Mouse (Mus musculus) MEL (cell line): ENCODE results near the gene Agbl3. TPM values are rescaled to one million over a fixed set of nuclear protein-coding genes. Genes with fewer than 3 reads are reported as not detected.

Experiments used
- DNase-seq: peaks from one replicate; pipeline ENCODE4 v3.0.0; 2011; ENCODE audit warnings: low read depth, low spot score
- H3K27ac ChIP-seq: 2 replicates; pipeline ENCODE4 v1.5.1; 2012; ENCODE audit warnings: low read depth, mild to moderate bottlenecking, control low read depth, low read length, moderate library complexity; ENCODE audit not compliant: control insufficient read depth
- H3K27me3 ChIP-seq, 2 experiments: fragments of 150-350 bp in 1 of 2; sonication (generic) in 1 of 2; 2 replicates each; pipeline ENCODE4 v1.6.1; 2012; ENCODE audit warnings: low read length in 2 of 2, mild to moderate bottlenecking in 2 of 2, improper control_type of control experiment in 1 of 2, moderate library complexity in 1 of 2; ENCODE audit not compliant: insufficient read depth in 2 of 2, control insufficient read depth in 1 of 2
- H3K36me3 ChIP-seq, 2 experiments: 2 replicates each; pipeline ENCODE4 v1.6.1; 2012 to 2014; ENCODE audit warnings: low read length in 2 of 2, improper control_type of control experiment in 1 of 2, inconsistent platforms in 1 of 2, mild to moderate bottlenecking in 1 of 2; ENCODE audit not compliant: insufficient read depth in 2 of 2, control insufficient read depth in 1 of 2
- H3K4me1 ChIP-seq, 2 experiments: fragments of 150-350 bp in 1 of 2; sonication (generic) in 1 of 2; 2 replicates each; pipeline ENCODE4 v1.6.1; 2012; ENCODE audit warnings: low read length in 2 of 2, improper control_type of control experiment in 1 of 2, mild to moderate bottlenecking in 1 of 2; ENCODE audit not compliant: insufficient read depth in 2 of 2, control insufficient read depth in 1 of 2
- H3K4me3 ChIP-seq, 2 experiments: fragments of 150-350 bp in 1 of 2; sonication (generic) in 1 of 2; 2 replicates each; pipeline ENCODE4 v1.5.1; 2012; ENCODE audit warnings: low read depth in 2 of 2, low read length in 2 of 2, mild to moderate bottlenecking in 2 of 2, moderate library complexity in 2 of 2, control low read depth in 1 of 2, improper control_type of control experiment in 1 of 2; ENCODE audit not compliant: control insufficient read depth in 1 of 2, insufficient read depth in 1 of 2
- H3K79me2 ChIP-seq: 2 replicates; pipeline ENCODE4 v1.6.1; 2012; ENCODE audit warnings: mild to moderate bottlenecking, low read length, moderate library complexity; ENCODE audit not compliant: control insufficient read depth, poor library complexity, insufficient read depth
- H3K9ac ChIP-seq: 2 replicates; pipeline ENCODE4 v1.6.1; 2012; ENCODE audit warnings: low read depth, mild to moderate bottlenecking, control low read depth, low read length, moderate library complexity; ENCODE audit not compliant: control insufficient read depth, poor library complexity, severe bottlenecking
- H3K9me3 ChIP-seq: fragments of 150-350 bp; sonication (generic); replicated peaks from 2 replicates; pipeline ENCODE4 v1.6.1; 2012; ENCODE audit warnings: mild to moderate bottlenecking, low read length, improper control_type of control experiment, moderate library complexity; ENCODE audit not compliant: insufficient read depth
- CHD2 ChIP-seq: IDR thresholded peaks from 2 replicates; pipeline ENCODE4 v1.6.1; 2011; ENCODE audit warnings: low read length, improper control_type of control experiment
- EP300 ChIP-seq, 2 experiments: IDR thresholded peaks; 2 replicates each; pipeline ENCODE4 v1.6.1; 2011; ENCODE audit warnings: improper control_type of control experiment in 2 of 2, low read length in 2 of 2, low read depth in 1 of 2, mild to moderate bottlenecking in 1 of 2
- ETS1 ChIP-seq: IDR thresholded peaks from 2 replicates; pipeline ENCODE4 v1.6.1; 2012; ENCODE audit warnings: low read depth, mild to moderate bottlenecking, inconsistent platforms, low read length, improper control_type of control experiment, moderate library complexity
- HCFC1 ChIP-seq: IDR thresholded peaks from 2 replicates; pipeline ENCODE4 v1.6.1; 2012; ENCODE audit warnings: low read depth, mild to moderate bottlenecking, inconsistent platforms, low read length, improper control_type of control experiment, moderate library complexity
- KAT2A ChIP-seq: conservative IDR thresholded peaks from 2 replicates; pipeline ENCODE4 v1.6.1; 2012; ENCODE audit warnings: low read depth, low read length, improper control_type of control experiment, inconsistent platforms
- MEF2A ChIP-seq: IDR thresholded peaks from 2 replicates; pipeline ENCODE4 v1.6.1; 2014; ENCODE audit warnings: low read depth, mild to moderate bottlenecking, inconsistent platforms, low read length, improper control_type of control experiment; ENCODE audit not compliant: poor library complexity, insufficient replicate concordance, severe bottlenecking; ENCODE audit errors: extremely low read depth
- MXI1 ChIP-seq: IDR thresholded peaks from 2 replicates; pipeline ENCODE4 v1.6.1; 2011; ENCODE audit warnings: mild to moderate bottlenecking, low read depth, low read length, improper control_type of control experiment
- MYC ChIP-seq: IDR thresholded peaks from 2 replicates; pipeline ENCODE4 v1.6.1; 2011; ENCODE audit warnings: low read depth, mild to moderate bottlenecking, low read length, improper control_type of control experiment, moderate library complexity
- NELFE ChIP-seq: IDR thresholded peaks from 2 replicates; pipeline ENCODE4 v1.6.1; 2011; ENCODE audit warnings: low read depth, low read length, improper control_type of control experiment
- NRF1 ChIP-seq: IDR thresholded peaks from 2 replicates; pipeline ENCODE4 v1.6.1; 2014; ENCODE audit warnings: low read depth, mild to moderate bottlenecking, inconsistent platforms, low read length, improper control_type of control experiment, moderate library complexity; ENCODE audit not compliant: poor library complexity, insufficient read depth, severe bottlenecking
- POLR2AphosphoS2 ChIP-seq: IDR thresholded peaks from 2 replicates; pipeline ENCODE4 v1.6.1; 2011; ENCODE audit warnings: low read length, improper control_type of control experiment
- RCOR1 ChIP-seq: IDR thresholded peaks from 2 replicates; pipeline ENCODE4 v1.6.1; 2012; ENCODE audit warnings: low read depth, mild to moderate bottlenecking, inconsistent platforms, low read length, improper control_type of control experiment
- TAL1 ChIP-seq: IDR thresholded peaks from 2 replicates; pipeline ENCODE4 v1.6.1; 2012; ENCODE audit warnings: mild to moderate bottlenecking, inconsistent platforms, low read length, moderate library complexity, mixed read lengths
- TCF12 ChIP-seq: IDR thresholded peaks from 2 replicates; pipeline ENCODE4 v1.6.1; 2014; ENCODE audit warnings: low read depth, mild to moderate bottlenecking, inconsistent platforms, low read length, improper control_type of control experiment, moderate library complexity
- UBTF ChIP-seq: IDR thresholded peaks from 2 replicates; pipeline ENCODE4 v1.6.1; 2012; ENCODE audit warnings: low read depth, mild to moderate bottlenecking, inconsistent platforms, low read length, improper control_type of control experiment, moderate library complexity, borderline replicate concordance; ENCODE audit not compliant: insufficient read depth
- ZC3H11A ChIP-seq: IDR thresholded peaks from 2 replicates; pipeline ENCODE4 v1.6.1; 2012; ENCODE audit warnings: low read depth, mild to moderate bottlenecking, inconsistent platforms, low read length, improper control_type of control experiment
- ZKSCAN1 ChIP-seq: IDR thresholded peaks from 2 replicates; pipeline ENCODE4 v1.6.1; 2012; ENCODE audit warnings: low read depth, mild to moderate bottlenecking, inconsistent platforms, low read length, improper control_type of control experiment, moderate library complexity
- ZNF384 ChIP-seq: IDR thresholded peaks from 2 replicates; pipeline ENCODE4 v1.6.1; 2012; ENCODE audit warnings: low read depth, mild to moderate bottlenecking, inconsistent platforms, low read length, improper control_type of control experiment
- polyA plus RNA-seq, 2 experiments: library from polyadenylated mRNA; stranded (reverse) in 1 of 2; unstranded in 1 of 2; fragments of >175 nt in 1 of 2; fragments of >200 nt in 1 of 2; gene quantifications; 2 replicates each; pipeline versions ENCODE4 v1.2.1 to v1.2.4; 2012; ENCODE audit warnings: low replicate concordance in 2 of 2, low read depth in 1 of 2; ENCODE audit not compliant: insufficient read length in 2 of 2, insufficient read depth in 1 of 2, missing spikeins in 1 of 2
- total RNA-seq: library from RNA; depleted of rRNA; stranded (reverse); fragments of 300-350 nt; gene quantifications from 2 replicates; pipeline ENCODE4 v1.2.3, GENCODE M21; 2012

Gene Agbl3
- total and polyA plus RNA-seq, 3 experiments = 1.3 TPM; not detected in 2

DNA sequence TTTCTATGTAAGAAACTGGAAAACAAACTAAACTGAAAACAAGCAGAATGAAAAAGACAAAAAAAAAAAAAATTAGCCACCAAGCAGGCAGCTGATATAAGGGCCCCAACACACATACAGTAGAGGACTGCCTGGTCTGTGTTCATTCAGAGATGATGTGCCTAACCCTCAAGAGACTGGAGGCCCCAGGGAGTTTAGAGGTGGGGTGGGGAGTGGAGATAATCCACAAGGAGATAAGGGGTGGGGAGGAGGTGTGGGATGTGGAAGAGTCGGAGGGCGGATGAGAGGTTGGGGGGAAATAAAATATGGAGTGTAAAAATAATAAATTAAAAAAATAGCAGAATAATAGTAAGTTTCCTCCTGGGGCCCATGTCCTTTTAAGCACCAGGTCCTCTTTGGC lies 25.4 kb downstream of the Agbl3 start:
- Histone ChIP-seq H3K9me3 (no peaks in the 10 kb centered on the region), H3K36me3 (no peaks in the 10 kb centered on the region), H3K4me1 (no peaks in the 10 kb centered on the region), H3K27ac (no peak overlapping the region), H3K9ac (no peak overlapping the region), H3K79me2 (no peaks in the 10 kb centered on the region), H3K27me3 (peaks cover 6 to 14% of the 10 kb centered on the region in 2 experiments), H3K4me3 (no peak overlapping the region)
- DNase-seq = no peak
- TF ChIP-seq ZNF384 (no peak), MEF2A (no peak), POLR2AphosphoS2 (no peak), KAT2A (no peak), NELFE (no peak), CHD2 (no peak)

GRCm38 (mm10) chr6:34810651-34811050 lies 30.4 kb downstream of the Agbl3 start:
- H3K79me2 ChIP-seq = no peaks in the 10 kb centered on the region
- H3K36me3 ChIP-seq = no peaks in the 10 kb centered on the region
- H3K4me3 ChIP-seq = no peak overlapping the region
- H3K27ac ChIP-seq = no peak overlapping the region
- no peaks in the 10 kb centered on the region for H3K9me3 ChIP-seq
- no peaks in the 10 kb centered on the region for H3K4me1 ChIP-seq
- H3K27me3 ChIP-seq = peaks cover 0 to 3% of the 10 kb centered on the region in 2 experiments
- TF ChIP-seq MXI1 (no peak), UBTF (no peak), ZKSCAN1 (no peak), MYC (no peak)
- TF ChIP-seq, all 39 proteins: peak for 0
- peak; percentile 5 for DNase-seq
- H3K9ac ChIP-seq = no peak overlapping the region

GRCm38 (mm10) chr6:34824406-34824805 lies 44.2 kb downstream of the Agbl3 start:
- Histone ChIP-seq H3K27ac (no peak overlapping the region), H3K79me2 (no peaks in the 10 kb centered on the region), H3K9ac (no peak overlapping the region), H3K27me3 (peaks cover 2 to 3% of the 10 kb centered on the region in 2 experiments; a peak in 2 of 4 replicates), H3K36me3 (no peaks in the 10 kb centered on the region), H3K4me1 (no peaks in the 10 kb centered on the region), H3K9me3 (no peaks in the 10 kb centered on the region), H3K4me3 (no peak overlapping the region)
- TF ChIP-seq TAL1 (peak; percentile 40), RCOR1 (peak; percentile 59; the same call in 1 of the 2 replicates), MYC (no peak), NRF1 (no peak), HCFC1 (no peak), ZC3H11A (no peak), ETS1 (no peak), EP300 (IDR thresholded peaks at IDR 0.05; ENCODE audit: low read depth in 1 of 2, low read length in 2 of 2) (0 out of 4 replicates have a peak, but pooled peaks of 1 of the 2 experiments have one; percentile 18), TCF12 (no peak), CHD2 (no peak)
- DNase-seq = peak; percentile 12
